In the genomic region with DNA sequence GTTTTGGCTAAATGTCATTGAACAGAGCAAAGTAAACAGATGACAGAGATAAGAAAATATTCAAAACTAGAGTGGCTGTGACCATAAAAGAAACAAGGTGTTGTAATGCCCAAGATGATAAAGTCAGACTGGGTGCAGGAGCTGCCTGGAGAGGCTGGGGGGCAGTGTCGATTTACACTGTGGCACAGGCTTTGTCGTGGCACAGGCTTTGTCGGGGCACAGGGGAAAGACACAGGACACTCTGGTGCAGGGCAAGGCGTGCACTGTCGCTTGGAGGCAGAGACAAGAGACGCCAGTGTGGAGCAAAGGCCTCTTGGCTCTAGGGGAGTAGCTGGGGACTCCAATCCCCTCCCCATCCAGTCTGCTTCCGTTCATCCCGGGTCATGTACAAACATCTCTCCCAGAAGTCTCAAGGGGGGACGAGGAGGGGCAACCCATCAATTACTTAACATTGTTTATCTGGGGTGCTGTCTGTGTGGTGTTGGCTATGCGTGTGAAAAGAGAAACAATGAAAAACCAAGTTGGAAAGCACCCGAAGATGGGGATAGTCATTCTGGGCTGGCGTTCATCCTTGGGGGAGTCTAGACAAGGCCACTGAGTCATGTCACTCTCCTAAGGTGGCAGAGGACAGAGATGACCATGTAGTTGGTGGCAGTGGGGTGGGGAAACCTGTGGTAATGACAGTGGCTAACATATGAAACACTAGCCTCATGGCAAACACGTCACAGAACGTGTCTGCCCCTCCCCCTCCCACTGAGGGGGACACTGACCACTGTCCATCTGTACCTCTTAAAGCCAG, we compare ENCODE assay signal across 14 mouse cellular contexts. TPM values are rescaled to one million over a fixed set of nuclear protein-coding genes. Genes with fewer than 3 reads are reported as not detected.
DNase-seq lines count a peak whose midpoint lies in the region; ATAC-seq lines count a peak whose summit lies in the region.
"Had no signal": no experiment of that assay in that cellular context is flagged by ENCODE, and none has a peak within 500 bp of the region (broad histone marks: within the 10 kb centered on the region; RNA-seq: fewer than 3 reads in every experiment).

No protein-coding gene starts in this region.

- intact Hi-C loops in heart, postnatal 25 days (cut with DNase I): loop anchor here (5.0 kb wide), 1 partner anchor 49 kb away; no protein-coding TSS in a partner anchor

- no peak overlapping the region for H3K4me2 ChIP-seq in forebrain, embryonic 11.5 days (ENCODE audit: low read depth, low read length, severe bottlenecking)
- no peak overlapping the region for H3K4me2 ChIP-seq in forebrain, embryonic 16.5 days (ENCODE audit: low read length)
- H3K4me2 ChIP-seq in midbrain, embryonic 14.5 days (ENCODE audit: low read length): no peak overlapping the region
- no peak overlapping the region for H3K4me2 ChIP-seq in midbrain, embryonic 16.5 days (ENCODE audit: low read length)
- H3K4me2 ChIP-seq: forebrain, embryonic 15.5 days; heart, embryonic 11.5 days; limb, embryonic 12.5 days; midbrain, embryonic 11.5 days had no signal

- no peak overlapping the region for H3K27ac ChIP-seq in forebrain, embryonic 11.5 days (ENCODE audit: low read depth, low read length)
- no peak overlapping the region for H3K27ac ChIP-seq in forebrain, embryonic 16.5 days (ENCODE audit: low read length)
- H3K27ac ChIP-seq in midbrain, embryonic 14.5 days (replicated peaks; ENCODE audit: low read depth, low read length): no peak overlapping the region
- no peak overlapping the region for H3K27ac ChIP-seq in midbrain, embryonic 16.5 days (ENCODE audit: low read length)
- H3K27ac ChIP-seq: forebrain, embryonic 15.5 days; limb, embryonic 12.5 days; liver, embryonic 14.5 days had no signal

- no peak overlapping the region for H3K4me3 ChIP-seq in forebrain, embryonic 11.5 days (ENCODE audit: low read depth, low read length)
- H3K4me3 ChIP-seq in forebrain, embryonic 16.5 days (replicated peaks; ENCODE audit: low read length): no peak overlapping the region
- no peak overlapping the region for H3K4me3 ChIP-seq in midbrain, embryonic 14.5 days (replicated peaks; ENCODE audit: low read depth, low read length)
- H3K4me3 ChIP-seq in midbrain, embryonic 16.5 days (ENCODE audit: low read depth, low read length): no peak overlapping the region
- H3K4me3 ChIP-seq: erythroblast, embryonic 14.5 days; forebrain, embryonic 15.5 days; limb, embryonic 12.5 days; myocyte had no signal

- peaks cover 5% of the 10 kb centered on the region; the same call in 1 of the 2 replicates for H3K4me1 ChIP-seq in forebrain, embryonic 11.5 days (replicated peaks; ENCODE audit: control insufficient read depth, insufficient read depth, low read length)
- H3K4me1 ChIP-seq in forebrain, embryonic 16.5 days (replicated peaks; ENCODE audit: control insufficient read depth, insufficient read depth, low read length): peaks cover 5% of the 10 kb centered on the region; the same call in 1 of the 2 replicates
- no peaks in the 10 kb centered on the region for H3K4me1 ChIP-seq in midbrain, embryonic 14.5 days (ENCODE audit: control insufficient read depth, insufficient read depth, low read length)
- peaks cover 2% of the 10 kb centered on the region; the same call in 1 of the 2 replicates for H3K4me1 ChIP-seq in midbrain, embryonic 16.5 days (ENCODE audit: control insufficient read depth, insufficient read depth, low read length)
- H3K4me1 ChIP-seq: limb, embryonic 12.5 days had no signal

- H3K27me3 ChIP-seq in forebrain, embryonic 11.5 days (ENCODE audit: control insufficient read depth, insufficient read depth, low read length): no peaks in the 10 kb centered on the region
- H3K27me3 ChIP-seq in forebrain, embryonic 16.5 days (replicated peaks; ENCODE audit: control insufficient read depth, insufficient read depth, low read length): no peaks in the 10 kb centered on the region
- no peaks in the 10 kb centered on the region for H3K27me3 ChIP-seq in midbrain, embryonic 14.5 days (ENCODE audit: control insufficient read depth, insufficient read depth, low read length)
- no peaks in the 10 kb centered on the region for H3K27me3 ChIP-seq in midbrain, embryonic 16.5 days (ENCODE audit: control insufficient read depth, insufficient read depth, low read depth, low read length)
- H3K27me3 ChIP-seq: forebrain, embryonic 15.5 days had no signal

- peak; percentile 49 for DNase-seq in forebrain, embryonic 11.5 days (ENCODE audit: low spot score)
- peak; percentile 20 for DNase-seq in kidney, postnatal 14 days
- no peak for DNase-seq in kidney, postnatal 25 days
- peak; percentile 25 for DNase-seq in midbrain, embryonic 14.5 days
- no peak for DNase-seq in heart, postnatal 25 days (ENCODE audit: low spot score)

- no peak for ATAC-seq in forebrain, embryonic 11.5 days (replicated peaks; ENCODE audit: low FRiP score)
- ATAC-seq in forebrain, embryonic 16.5 days: no peak
- ATAC-seq in midbrain, embryonic 14.5 days (ENCODE audit: low FRiP score, low TSS enrichment): no peak
- no peak; the same call in 1 of the 2 replicates for ATAC-seq in midbrain, embryonic 16.5 days

- 68% methylated on average over 14 of the region's 14 CpGs for WGBS in forebrain, embryonic 11.5 days
- WGBS in forebrain, embryonic 16.5 days: 55% methylated on average over 14 of the region's 14 CpGs
- 58% methylated on average over 14 of the region's 14 CpGs for WGBS in midbrain, embryonic 14.5 days
- 55% methylated on average over 14 of the region's 14 CpGs for WGBS in midbrain, embryonic 16.5 days

- H3K36me3 ChIP-seq in forebrain, embryonic 11.5 days (ENCODE audit: control insufficient read depth, insufficient read depth, low read length): no peaks in the 10 kb centered on the region
- no peaks in the 10 kb centered on the region for H3K36me3 ChIP-seq in forebrain, embryonic 16.5 days (ENCODE audit: control insufficient read depth, insufficient read depth)
- no peaks in the 10 kb centered on the region for H3K36me3 ChIP-seq in midbrain, embryonic 14.5 days (ENCODE audit: control insufficient read depth, insufficient read depth, low read length)
- no peaks in the 10 kb centered on the region for H3K36me3 ChIP-seq in midbrain, embryonic 16.5 days (ENCODE audit: control insufficient read depth, insufficient read depth, low read length)
- H3K36me3 ChIP-seq: forebrain, embryonic 15.5 days; limb, embryonic 12.5 days had no signal

- no peaks in the 10 kb centered on the region for H3K9me3 ChIP-seq in forebrain, embryonic 11.5 days (ENCODE audit: control insufficient read depth, low read length)
- H3K9me3 ChIP-seq in forebrain, embryonic 16.5 days (ENCODE audit: control insufficient read depth, low read length): no peaks in the 10 kb centered on the region
- no peaks in the 10 kb centered on the region for H3K9me3 ChIP-seq in midbrain, embryonic 14.5 days (ENCODE audit: control insufficient read depth, low read length)
- H3K9me3 ChIP-seq in midbrain, embryonic 16.5 days (replicated peaks; ENCODE audit: control insufficient read depth, low read length, poor library complexity, severe bottlenecking): no peaks in the 10 kb centered on the region
- H3K9me3 ChIP-seq: forebrain, embryonic 15.5 days; limb, embryonic 12.5 days had no signal

- H3K9ac ChIP-seq in forebrain, embryonic 11.5 days (ENCODE audit: low read length): peak overlapping the region; percentile 8; the same call in 1 of the 2 replicates
- H3K9ac ChIP-seq in forebrain, embryonic 16.5 days (replicated peaks; ENCODE audit: low read depth, low read length): no peak overlapping the region
- H3K9ac ChIP-seq in midbrain, embryonic 14.5 days (replicated peaks; ENCODE audit: low read length): no peak overlapping the region
- no peak overlapping the region for H3K9ac ChIP-seq in midbrain, embryonic 16.5 days (ENCODE audit: low read depth, low read length)
- H3K9ac ChIP-seq: forebrain, embryonic 15.5 days; limb, embryonic 12.5 days; liver, embryonic 14.5 days had no signal

RNA-seq across cellular contexts. Expression of gene Atxn10, which starts 19.5 kb away (rescaled TPM):
- 406 and 408 TPM in 2 replicates for polyA plus RNA-seq in forebrain, embryonic 11.5 days (2014; fragmentation: Nextera tagmentation; extraction: Ambion mirVana)
- 531 and 554 TPM in 2 replicates for polyA plus RNA-seq in forebrain, embryonic 16.5 days (2015; fragmentation: Nextera tagmentation; extraction: Ambion mirVana)
- polyA plus RNA-seq in midbrain, embryonic 14.5 days (2014; fragmentation: Nextera tagmentation; extraction: Ambion mirVana): 528 and 574 TPM in 2 replicates
- 538 and 548 TPM in 2 replicates for polyA plus RNA-seq in midbrain, embryonic 16.5 days (2015; fragmentation: Nextera tagmentation; extraction: Ambion mirVana)
- total RNA-seq in heart, postnatal 25 days (2021): 10 to 100 TPM; 73.8 to 84.8 TPM

Comparison
In these comparisons a context has a peak if more than half of its experiments do, and no peak if none do; other contexts are left out.
1. DNase-seq: peak in forebrain, embryonic 11.5 days (single experiment), kidney, postnatal 14 days (single experiment) and midbrain, embryonic 14.5 days (single experiment); none in kidney, postnatal 25 days (0 of 2) and heart, postnatal 25 days (single experiment).